Mouse (Mus musculus): Measurements from ENCODE around the gene Rsph14. TPM values are rescaled to one million over a fixed set of nuclear protein-coding genes. Genes with fewer than 3 reads are reported as not detected.

Rsph14 gene
- polyA plus RNA-seq, 1 experiment, result 6.1 TPM

DNA sequence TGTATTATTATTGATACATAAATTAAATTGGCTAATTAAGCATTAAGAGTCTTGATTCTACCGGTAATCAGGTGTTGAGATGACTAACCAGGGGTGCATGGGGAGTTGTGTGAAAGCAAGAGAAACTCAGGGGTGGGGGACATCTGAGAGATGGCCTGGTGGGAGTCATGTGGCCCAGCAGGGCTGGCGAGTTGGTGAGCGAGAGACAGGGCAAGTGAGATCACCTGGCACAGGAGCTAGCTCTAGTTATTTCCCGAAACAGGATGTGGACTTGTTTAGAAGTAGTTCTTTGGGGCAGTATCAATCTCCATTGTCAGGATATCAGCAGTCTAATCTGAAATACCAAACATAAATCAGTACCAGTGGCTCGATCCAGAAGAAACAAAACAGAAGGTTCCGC, 100.8 kb downstream of the Rsph14 start:
- DNase-seq, result no peak
- H3K4me1 ChIP-seq (ENCODE audit: control insufficient read depth, insufficient read depth, low read length), result no peaks in the 10 kb centered on the region
- WGBS, result 61% methylated on average over 6 of the region's 6 CpGs
- H3K4me3 ChIP-seq (replicated peaks; ENCODE audit: extremely low read depth, low read depth, low read length), result no peak overlapping the region
- TF ChIP-seq POLR2A (IDR thresholded peaks at IDR 0.05; ENCODE audit: borderline replicate concordance, extremely low read depth, low read depth, low read length), result no peak
- TF ChIP-seq CTCF (IDR thresholded peaks at IDR 0.05; ENCODE audit: insufficient read depth, low read length), result no peak

DNA sequence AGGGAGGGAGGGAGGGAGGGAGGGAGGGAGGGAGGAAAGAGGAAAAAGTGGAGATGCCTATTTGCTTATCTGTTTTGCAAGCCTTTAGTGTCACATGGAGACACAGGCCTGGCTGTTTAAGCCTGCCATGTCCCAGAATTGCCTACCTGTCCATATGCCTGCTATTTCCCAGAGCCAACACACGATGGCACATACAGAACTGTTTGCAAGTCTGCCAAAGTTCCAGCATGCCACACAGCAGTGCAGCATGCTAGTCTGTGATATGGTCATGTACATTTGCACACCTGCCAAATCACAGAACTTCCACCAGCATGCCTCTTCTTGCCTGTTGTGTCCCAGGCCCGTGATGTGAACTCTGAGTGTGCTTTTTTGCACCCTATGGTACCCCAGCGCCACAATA, 101.8 kb downstream of the Rsph14 start:
- no peak for DNase-seq
- 64% methylated on average over 3 of the region's 3 CpGs for WGBS
- TF ChIP-seq CTCF (IDR thresholded peaks at IDR 0.05; ENCODE audit: insufficient read depth, low read length), result no peak
- TF ChIP-seq POLR2A (IDR thresholded peaks at IDR 0.05; ENCODE audit: borderline replicate concordance, extremely low read depth, low read depth, low read length), result no peak
- H3K4me1 ChIP-seq (ENCODE audit: control insufficient read depth, insufficient read depth, low read length), result no peaks in the 10 kb centered on the region
- no peak overlapping the region for H3K4me3 ChIP-seq (replicated peaks; ENCODE audit: extremely low read depth, low read depth, low read length)

DNA sequence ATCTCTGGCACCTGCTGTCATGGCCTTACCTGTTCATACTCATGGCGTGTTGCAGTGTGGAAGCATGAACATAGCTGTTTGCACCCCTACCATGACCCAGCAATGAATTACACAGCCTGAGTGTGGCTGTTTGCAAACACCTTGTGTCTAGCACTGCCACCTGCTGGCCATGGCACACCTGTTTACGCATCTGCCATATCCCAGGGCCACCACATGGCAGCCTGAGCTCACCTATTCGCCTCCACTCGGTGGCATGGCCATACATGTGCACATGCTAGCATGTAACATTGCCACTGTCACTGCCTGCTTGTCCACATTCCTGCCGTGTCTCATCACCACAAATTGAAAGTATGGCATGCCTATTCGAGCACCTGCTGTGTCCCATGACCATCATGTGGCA, 102.8 kb downstream of the Rsph14 start:
- no peaks in the 10 kb centered on the region for H3K4me1 ChIP-seq (ENCODE audit: control insufficient read depth, insufficient read depth, low read length)
- WGBS, result 64% methylated on average over 6 of the region's 6 CpGs
- no peak overlapping the region for H3K4me3 ChIP-seq (replicated peaks; ENCODE audit: extremely low read depth, low read depth, low read length)
- no peak for DNase-seq
- TF ChIP-seq POLR2A (IDR thresholded peaks at IDR 0.05; ENCODE audit: borderline replicate concordance, extremely low read depth, low read depth, low read length) (no peak), CTCF (IDR thresholded peaks at IDR 0.05; ENCODE audit: insufficient read depth, low read length) (peak; percentile 45; the same call in 1 of the 2 replicates)

DNA sequence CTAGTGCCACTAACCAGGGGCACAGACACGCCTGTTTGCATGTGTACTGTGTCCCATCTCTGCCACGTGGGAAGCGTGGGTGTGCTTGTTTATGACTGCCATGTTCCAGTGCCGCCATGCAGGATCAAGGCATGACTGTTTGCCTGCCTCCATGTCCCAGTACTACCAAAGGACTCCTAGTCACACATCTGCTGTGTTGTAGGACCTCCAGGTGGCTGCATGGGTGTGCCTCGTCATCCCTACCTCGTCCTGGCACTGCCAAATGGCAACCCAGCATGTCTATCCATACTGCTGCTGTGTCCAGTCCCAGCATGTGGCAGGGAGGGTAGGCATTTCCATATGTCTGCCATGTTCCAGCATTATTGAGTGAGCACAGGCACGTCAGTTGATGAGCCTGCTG, 104.1 kb downstream of the Rsph14 start:
- no peak for DNase-seq
- 76% methylated on average over 7 of the region's 7 CpGs for WGBS

DNA sequence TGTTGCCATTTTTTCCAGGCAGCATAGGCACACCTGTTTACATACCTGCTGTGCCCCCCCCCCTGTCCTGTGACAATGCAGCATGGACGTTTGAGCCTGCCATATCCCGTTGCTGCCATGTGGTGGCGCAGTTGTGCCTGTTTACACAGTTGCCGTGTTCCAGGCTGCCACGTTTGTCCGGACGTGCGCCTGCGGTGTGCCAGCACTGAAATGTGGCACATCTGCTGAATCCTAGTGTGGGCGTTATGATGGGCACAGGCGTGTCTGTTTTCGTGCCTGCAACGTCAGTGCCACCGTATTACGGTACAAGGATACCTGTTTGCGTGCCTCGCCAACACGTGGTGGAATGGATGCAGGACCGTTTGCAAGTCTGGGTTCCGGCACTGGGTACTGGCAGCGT, 107.1 kb downstream of the Rsph14 start:
- WGBS, result 11% methylated on average over 21 of the region's 21 CpGs
- Histone ChIP-seq H3K4me1 (ENCODE audit: control insufficient read depth, insufficient read depth, low read length) (no peaks in the 10 kb centered on the region), H3K4me3 (replicated peaks; ENCODE audit: extremely low read depth, low read depth, low read length) (no peak overlapping the region)
- peak; percentile 63 for TF ChIP-seq CTCF (IDR thresholded peaks at IDR 0.05; ENCODE audit: insufficient read depth, low read length)
- TF ChIP-seq POLR2A (IDR thresholded peaks at IDR 0.05; ENCODE audit: borderline replicate concordance, extremely low read depth, low read depth, low read length), result no peak
- DNase-seq, result peak; percentile 36

More for the DNA sequence above, 104.1 kb downstream of the Rsph14 start:
- Histone ChIP-seq H3K4me1 (ENCODE audit: control insufficient read depth, insufficient read depth, low read length) (no peaks in the 10 kb centered on the region), H3K4me3 (replicated peaks; ENCODE audit: extremely low read depth, low read depth, low read length) (no peak overlapping the region)
- TF ChIP-seq POLR2A (IDR thresholded peaks at IDR 0.05; ENCODE audit: borderline replicate concordance, extremely low read depth, low read depth, low read length), result no peak
- no peak for TF ChIP-seq CTCF (IDR thresholded peaks at IDR 0.05; ENCODE audit: insufficient read depth, low read length)

DNA sequence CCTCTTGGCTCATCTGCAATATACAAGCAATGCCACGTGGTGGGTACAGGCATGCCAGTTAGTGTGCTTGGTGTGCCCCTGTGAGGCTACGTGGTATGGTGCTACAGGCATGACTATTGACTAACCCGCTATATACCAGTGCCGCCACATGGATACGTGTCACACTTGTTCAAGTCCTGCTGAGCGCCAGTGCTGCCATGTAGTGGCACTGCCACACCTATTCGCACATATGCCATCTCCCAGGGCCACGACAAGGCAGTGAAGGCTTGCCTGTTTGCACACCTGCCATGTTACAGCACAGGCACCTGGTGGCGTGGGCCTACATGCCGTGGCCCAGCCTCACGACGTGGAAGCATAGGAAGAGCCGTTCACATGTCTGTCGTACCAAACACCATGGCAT, 108.1 kb downstream of the Rsph14 start:
- DNase-seq, result no peak
- H3K4me3 ChIP-seq (replicated peaks; ENCODE audit: extremely low read depth, low read depth, low read length), result no peak overlapping the region
- H3K4me1 ChIP-seq (ENCODE audit: control insufficient read depth, insufficient read depth, low read length), result no peaks in the 10 kb centered on the region
- 87% methylated on average over 14 of the region's 14 CpGs for WGBS
- TF ChIP-seq CTCF (IDR thresholded peaks at IDR 0.05; ENCODE audit: insufficient read depth, low read length) (no peak), POLR2A (IDR thresholded peaks at IDR 0.05; ENCODE audit: borderline replicate concordance, extremely low read depth, low read depth, low read length) (no peak)

DNA sequence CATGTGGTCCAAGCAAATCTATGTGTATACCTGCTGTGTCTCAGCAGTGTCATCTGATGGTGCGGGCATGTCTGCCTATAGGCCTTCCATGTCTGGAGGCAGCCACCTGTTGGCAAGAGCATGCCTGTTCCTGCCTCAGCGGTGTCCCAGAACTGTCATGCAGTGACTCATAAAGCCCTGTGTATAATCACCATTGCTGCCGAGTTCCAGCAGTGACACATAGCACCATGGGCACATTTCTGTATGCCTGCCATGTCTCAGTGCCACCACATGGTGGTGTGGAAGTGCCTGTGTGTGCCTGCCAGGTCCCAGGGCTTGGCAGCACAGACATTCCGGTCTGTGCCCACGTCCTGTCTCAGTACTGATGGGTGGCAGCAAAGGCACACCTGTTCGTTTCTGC, 109.6 kb downstream of the Rsph14 start:
- 43% methylated on average over 6 of the region's 6 CpGs for WGBS
- TF ChIP-seq POLR2A (IDR thresholded peaks at IDR 0.05; ENCODE audit: borderline replicate concordance, extremely low read depth, low read depth, low read length), result no peak
- TF ChIP-seq CTCF (IDR thresholded peaks at IDR 0.05; ENCODE audit: insufficient read depth, low read length), result peak; percentile 70
- Histone ChIP-seq H3K4me1 (ENCODE audit: control insufficient read depth, insufficient read depth, low read length) (no peaks in the 10 kb centered on the region), H3K4me3 (replicated peaks; ENCODE audit: extremely low read depth, low read depth, low read length) (no peak overlapping the region)
- no peak for DNase-seq

DNA sequence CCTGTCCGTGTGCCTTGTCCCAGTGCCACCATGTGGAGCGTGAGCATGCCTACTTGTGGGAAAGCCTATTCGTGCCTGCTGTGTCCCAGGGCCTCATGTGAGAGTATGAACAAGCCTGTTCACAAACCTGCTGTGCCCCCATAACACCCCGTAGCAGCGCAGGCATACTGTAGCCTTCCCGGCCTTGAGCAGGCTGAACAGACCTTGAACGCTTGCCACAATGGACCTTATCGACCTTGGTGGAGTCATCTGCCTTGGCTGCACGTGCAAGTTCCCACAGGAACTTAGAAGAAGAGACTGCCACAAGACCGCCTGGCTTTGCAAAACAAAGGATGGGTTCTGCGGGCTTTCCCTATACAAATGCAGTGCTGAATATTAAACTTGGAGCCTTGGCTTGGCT, 110.8 kb downstream of the Rsph14 start:
- no peak overlapping the region for H3K4me3 ChIP-seq (replicated peaks; ENCODE audit: extremely low read depth, low read depth, low read length)
- TF ChIP-seq POLR2A (IDR thresholded peaks at IDR 0.05; ENCODE audit: borderline replicate concordance, extremely low read depth, low read depth, low read length) (no peak), CTCF (IDR thresholded peaks at IDR 0.05; ENCODE audit: insufficient read depth, low read length) (no peak)
- no peaks in the 10 kb centered on the region for H3K4me1 ChIP-seq (ENCODE audit: control insufficient read depth, insufficient read depth, low read length)
- 80% methylated on average over 11 of the region's 11 CpGs for WGBS
- no peak for DNase-seq

DNA sequence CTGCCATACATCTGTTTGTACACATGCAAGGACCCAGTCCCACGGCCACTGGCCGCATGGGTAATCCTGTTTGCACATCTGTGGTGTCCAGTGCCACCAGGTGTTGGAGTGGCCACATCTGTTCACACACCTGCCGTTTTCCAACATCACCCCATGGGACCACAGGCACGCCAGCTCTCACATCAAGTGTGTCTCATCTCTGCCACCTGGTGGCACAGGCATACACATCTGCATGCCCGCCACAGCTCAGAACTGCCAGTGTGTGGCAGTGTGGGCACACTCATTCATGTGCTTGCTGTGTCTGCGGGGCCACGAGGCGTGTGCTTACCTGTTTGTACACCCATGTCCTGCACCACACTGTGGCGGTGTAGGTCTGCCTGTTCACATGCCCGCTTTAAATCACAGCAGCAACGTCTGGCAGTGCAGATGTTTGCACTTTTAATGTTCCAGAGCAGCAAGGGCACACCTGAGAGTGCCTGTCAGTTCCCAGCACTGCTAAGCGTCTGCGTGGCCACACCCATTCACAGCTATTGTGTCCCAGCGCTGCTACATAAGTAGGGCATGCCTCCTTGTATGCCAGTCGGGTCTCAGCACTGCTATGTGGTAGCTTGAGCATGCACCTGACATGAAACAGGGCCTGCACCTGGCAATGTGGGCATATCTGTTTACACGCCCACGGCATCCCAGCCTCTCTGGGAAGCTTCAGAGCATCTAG, 111.4 kb downstream of the Rsph14 start:
- TF ChIP-seq POLR2A (IDR thresholded peaks at IDR 0.05; ENCODE audit: borderline replicate concordance, extremely low read depth, low read depth, low read length) (no peak), CTCF (IDR thresholded peaks at IDR 0.05; ENCODE audit: insufficient read depth, low read length) (peak; percentile 81)
- Histone ChIP-seq H3K4me1 (ENCODE audit: control insufficient read depth, insufficient read depth, low read length) (no peaks in the 10 kb centered on the region), H3K4me3 (replicated peaks; ENCODE audit: extremely low read depth, low read depth, low read length) (no peak overlapping the region)
- 31% methylated on average over 17 of the region's 17 CpGs for WGBS
- DNase-seq, result peak; percentile 43

DNA sequence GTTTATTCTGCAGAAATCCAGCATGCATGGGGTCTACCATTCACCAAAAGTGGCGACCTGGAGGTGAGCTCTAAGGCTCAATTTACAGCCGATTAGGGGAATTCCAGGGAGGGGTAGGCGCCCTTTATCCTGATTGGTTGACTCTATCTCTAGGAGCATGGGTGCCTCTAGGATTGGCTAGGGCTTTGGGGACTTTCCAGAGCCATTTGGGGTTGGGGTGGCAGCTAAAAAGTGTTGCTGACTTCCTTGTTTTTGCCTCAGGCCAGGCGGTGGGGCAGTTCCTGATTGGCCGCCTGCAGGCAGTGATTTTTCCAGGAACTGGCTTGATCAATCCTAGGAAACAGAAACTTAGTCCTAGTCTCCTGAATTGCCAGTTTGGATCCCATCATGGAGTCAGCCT, 113.1 kb downstream of the Rsph14 start:
- no peaks in the 10 kb centered on the region for H3K4me1 ChIP-seq (ENCODE audit: control insufficient read depth, insufficient read depth, low read length)
- TF ChIP-seq CTCF (IDR thresholded peaks at IDR 0.05; ENCODE audit: insufficient read depth, low read length) (no peak), POLR2A (IDR thresholded peaks at IDR 0.05; ENCODE audit: borderline replicate concordance, extremely low read depth, low read depth, low read length) (no peak)
- WGBS, result 32% methylated on average over 5 of the region's 5 CpGs
- no peak for DNase-seq
- H3K4me3 ChIP-seq (replicated peaks; ENCODE audit: extremely low read depth, low read depth, low read length), result no peak overlapping the region
